Mouse (Mus musculus) cortical plate, adult 2 months (tissue): Measurements from ENCODE around the gene Acad10.

ENCODE experiments used
- CTCF ChIP-seq: fragments of 200-500 bp; IDR thresholded peaks from 2 replicates; pipeline ENCODE4 v1.5.1; 2011; ENCODE audit warnings: mild to moderate bottlenecking, control low read depth, low read length; ENCODE audit not compliant: insufficient read depth; ENCODE audit errors: extremely low read depth
- POLR2A ChIP-seq: fragments of 200-500 bp; IDR thresholded peaks from 2 replicates; pipeline ENCODE4 v1.6.1; 2011; ENCODE audit warnings: mild to moderate bottlenecking, low read length, control low read depth; ENCODE audit not compliant: insufficient read depth; ENCODE audit errors: extremely low read depth

GRCm38 (mm10) chr5:121593451-121594401 is 66.6 kb downstream of the Acad10 start, which contains the start of gene Aldh2:
- TF ChIP-seq CTCF (no peak), POLR2A (peak; percentile 83; the same call in 1 of the 2 replicates)
